Mouse (Mus musculus) right cerebral cortex, postnatal 36 days (tissue): ENCODE data around the gene Itgb1.

ENCODE experiments used
- DNase-seq, 2 experiments: peaks; one replicate each; pipeline ENCODE4 v3.0.0; 2022; ENCODE audit warnings: low spot score in 2 of 2, mixed read lengths in 1 of 2

The Itgb1 gene

DNA sequence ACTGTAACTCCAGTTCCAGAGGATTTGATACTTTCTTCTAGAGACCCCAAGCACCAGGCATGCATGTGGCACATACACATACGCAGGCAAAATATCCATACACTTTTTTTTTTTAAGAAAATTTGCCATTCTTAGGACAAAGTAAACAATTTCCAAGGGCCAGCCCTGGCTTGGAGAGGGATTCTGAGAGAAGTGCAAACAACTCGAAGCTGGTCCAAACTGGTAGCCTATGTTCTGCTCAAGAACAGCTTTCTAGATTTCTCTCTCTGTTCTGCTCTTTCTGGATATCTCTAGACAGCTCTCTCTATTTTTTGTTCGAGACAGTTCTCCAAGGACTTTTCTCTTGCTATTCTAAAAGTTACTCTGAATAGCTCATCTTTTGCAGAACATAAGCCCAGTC lies 3.5 kb upstream of the Itgb1 start:
- no peak for DNase-seq

- no peak for DNase-seq
Measured at GRCm38 (mm10) chr8:128684609-128685506, 596 bp upstream of the Itgb1 start.

DNA sequence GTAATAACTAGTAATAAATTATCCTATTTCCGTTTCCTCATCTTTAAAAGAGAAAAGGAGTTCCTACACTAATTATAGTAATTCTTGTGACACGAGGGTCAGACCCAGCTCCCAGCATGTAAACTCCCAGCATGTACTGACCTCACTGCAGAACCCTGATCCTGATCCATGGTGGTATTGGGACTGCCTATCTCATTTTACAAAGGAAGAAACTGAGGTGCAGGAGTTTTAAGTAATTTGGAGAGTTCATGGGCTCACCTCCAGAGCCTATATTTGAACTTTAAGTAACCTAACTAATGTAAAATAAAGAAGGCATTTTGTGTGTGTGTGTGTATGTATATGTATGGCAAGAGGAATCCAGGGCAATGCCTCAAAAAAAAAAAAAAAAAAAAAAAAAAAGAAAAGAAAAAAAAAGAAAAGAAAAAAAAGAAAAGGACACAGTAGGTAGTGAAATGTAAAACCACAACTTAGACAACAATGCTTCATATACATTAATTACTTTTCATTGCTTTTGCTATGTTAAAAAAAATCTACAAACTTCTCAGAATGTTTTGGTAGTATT lies 1.1 kb downstream of the Itgb1 start:
- DNase-seq: no peak

DNA sequence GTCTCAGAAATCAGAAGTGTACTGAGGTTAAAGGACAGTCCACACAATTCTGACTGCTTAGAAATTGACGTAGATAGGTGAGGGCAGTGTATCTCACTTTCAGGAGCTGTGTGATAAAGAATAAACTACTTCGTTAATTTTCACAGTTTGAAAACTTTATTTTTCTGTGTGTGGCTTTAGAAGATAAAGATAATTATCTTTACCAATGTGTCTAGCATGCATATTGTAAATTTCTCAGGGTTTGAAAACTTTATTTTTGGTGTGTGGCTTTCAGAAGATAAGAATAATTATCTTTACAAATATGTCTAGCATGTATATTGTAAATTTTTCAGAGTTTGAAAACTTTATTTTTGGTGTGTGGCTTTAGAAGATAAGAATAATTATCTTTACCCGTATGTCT lies 3.2 kb downstream of the Itgb1 start:
- no peak for DNase-seq

DNA sequence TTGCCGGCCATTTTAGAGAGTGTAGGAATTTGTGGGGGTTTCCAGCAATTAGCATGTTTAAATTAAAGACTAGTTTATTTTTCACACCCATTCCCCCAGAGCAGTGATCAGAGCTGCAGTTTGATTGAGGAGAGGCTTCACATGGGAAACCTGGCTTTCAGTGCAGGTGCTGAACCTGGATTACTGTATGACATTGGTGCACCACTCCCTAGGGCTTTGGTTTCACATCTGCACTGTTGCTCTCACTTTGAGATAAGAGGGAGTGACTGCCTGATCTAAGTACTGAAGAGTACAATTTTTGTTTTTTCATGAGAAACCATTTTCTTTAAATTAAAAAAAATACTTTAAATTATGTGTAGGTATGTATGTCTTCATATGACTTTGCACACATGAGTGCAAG lies 4.6 kb downstream of the Itgb1 start:
- no peak for DNase-seq

GRCm38 (mm10) chr8:128696701-128697397 lies 11.4 kb downstream of the Itgb1 start:
- no peak for DNase-seq

DNA sequence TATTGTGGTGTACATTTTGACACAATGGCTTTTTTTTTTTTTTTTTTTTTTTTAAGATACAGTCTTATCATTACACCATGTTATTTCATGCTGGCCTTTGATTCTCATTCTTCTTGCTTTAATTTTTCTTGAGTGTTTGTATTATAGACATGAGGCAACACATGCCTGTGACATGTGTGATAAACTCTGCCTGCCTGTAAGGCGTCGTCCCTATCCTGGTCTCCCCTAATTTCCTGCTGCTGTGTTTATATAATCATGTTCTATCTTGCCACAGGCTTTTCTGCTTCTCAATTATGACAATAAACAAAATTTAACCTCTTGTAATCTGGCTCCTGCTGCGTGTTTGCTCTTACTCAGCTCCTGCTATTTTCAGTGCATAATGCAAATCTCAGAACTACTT lies 12.5 kb downstream of the Itgb1 start:
- no peak for DNase-seq

DNA sequence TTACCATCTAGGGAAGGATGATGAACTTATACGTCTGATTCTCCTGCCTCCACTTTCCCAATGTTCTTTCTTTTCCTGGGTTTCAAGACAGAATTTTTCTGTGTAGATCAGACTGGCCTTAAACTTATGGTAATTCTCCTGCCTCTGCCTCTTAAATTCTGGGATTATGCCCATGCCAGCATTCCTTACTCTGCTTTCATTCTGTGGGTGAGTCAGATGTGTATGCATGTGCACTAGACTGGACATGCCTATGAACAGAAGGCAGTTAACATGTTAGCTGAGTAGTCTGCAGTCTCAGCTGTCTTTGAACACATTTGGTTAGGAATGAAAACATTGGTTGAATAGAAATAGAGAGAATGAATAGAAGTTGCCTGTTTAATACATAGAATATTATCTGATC lies 18.9 kb downstream of the Itgb1 start:
- no peak for DNase-seq

DNA sequence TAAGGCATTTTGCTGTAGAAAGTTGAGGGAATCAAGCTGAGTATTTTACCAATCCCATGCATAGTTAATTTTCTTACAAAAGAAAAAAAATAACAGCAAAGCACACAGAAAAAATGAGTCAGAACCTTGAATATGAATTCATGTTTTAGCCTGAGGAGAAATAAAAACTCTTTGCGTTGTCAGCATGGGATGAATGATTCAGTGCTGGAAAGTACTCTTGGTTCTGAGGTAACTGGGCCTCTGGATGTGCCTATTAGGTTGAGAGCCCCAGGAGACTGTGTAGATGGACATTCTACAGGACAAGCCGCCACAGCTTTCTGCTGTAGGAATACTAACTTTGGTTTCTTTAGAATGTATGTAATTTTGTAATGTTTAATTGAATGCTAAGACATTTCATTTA lies 19.4 kb downstream of the Itgb1 start:
- no peak for DNase-seq

DNA sequence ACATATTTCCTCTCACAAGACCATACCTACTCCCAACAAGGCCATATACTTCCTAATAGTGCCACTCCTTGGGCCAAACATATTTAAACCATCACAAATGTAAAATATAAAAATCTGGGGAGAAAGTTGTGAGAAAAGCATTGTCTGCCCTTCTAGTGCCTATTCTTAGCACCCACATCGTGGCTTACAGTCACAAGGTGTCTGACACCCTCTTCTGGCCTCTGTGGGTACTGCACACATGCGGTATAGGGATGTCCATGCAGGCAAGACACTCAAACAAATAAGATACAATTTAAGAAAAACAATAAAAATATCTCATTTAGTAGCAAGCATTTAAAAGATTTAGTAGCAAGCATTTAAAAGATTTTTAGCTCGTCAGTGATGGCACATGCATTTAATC lies 23.8 kb downstream of the Itgb1 start:
- DNase-seq: peak; percentile 41 to 49

DNA sequence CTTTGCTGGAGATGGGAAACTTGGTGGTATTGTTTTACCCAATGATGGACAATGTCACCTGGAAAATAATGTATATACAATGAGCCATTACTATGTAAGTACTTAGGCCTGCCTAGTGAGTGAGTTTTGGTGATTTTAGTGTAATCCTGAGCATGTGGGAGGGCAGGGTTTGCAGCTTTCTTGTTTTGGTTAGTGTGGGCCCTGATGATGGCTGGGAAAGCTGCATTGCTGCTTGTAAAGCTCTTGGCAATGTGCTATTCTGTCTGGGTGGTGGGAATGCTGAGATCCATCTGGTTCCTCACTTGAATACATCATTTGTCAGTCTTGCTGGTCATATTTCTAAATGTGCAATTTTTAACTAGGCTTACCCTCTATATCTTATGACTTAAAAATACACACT lies 30.7 kb downstream of the Itgb1 start:
- DNase-seq: peak; percentile 29 to 50

GRCm38 (mm10) chr8:128724819-128725218 lies 39.4 kb downstream of the Itgb1 start:
- peak in 1 of 2 experiments; percentile 20 for DNase-seq

DNA sequence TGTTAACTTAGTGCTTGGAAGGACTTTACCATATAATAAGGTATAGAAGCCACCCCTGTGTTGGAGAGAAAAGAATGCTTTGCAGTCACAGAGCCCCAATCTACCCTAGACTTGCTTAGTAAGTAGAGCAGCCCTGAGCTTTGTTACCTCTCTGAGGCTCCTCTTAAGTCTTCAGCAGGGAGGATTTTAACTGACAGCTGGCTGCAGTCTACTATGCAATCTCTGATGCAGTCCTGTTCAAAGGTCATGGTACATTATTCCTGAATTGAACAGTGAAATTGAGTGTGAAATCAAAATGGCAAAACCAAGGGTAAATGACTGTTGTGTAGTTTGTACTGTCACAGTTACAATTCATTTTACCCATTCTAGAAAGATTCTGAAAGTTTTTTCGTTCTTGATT lies 41.8 kb downstream of the Itgb1 start:
- DNase-seq: no peak

DNA sequence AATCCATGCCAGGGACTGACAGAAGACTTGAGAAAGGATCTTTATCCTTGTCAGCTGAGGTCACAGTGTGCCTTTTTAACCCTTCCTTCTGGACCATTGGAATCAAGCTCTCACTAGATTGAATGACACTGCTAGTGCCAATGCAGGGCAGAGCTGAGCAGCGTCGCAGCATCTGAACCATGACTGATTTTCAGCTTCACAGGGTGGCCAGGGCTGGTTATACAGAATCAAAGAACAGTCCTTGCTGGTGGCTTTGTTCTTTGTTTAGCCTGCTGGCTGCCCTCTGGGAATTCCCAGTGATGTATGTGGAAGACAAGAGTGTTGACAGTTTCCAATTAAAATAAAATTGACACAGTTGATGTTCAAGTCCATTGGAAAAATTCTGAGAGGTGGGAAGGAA lies 46.8 kb downstream of the Itgb1 start:
- DNase-seq: no peak

DNA sequence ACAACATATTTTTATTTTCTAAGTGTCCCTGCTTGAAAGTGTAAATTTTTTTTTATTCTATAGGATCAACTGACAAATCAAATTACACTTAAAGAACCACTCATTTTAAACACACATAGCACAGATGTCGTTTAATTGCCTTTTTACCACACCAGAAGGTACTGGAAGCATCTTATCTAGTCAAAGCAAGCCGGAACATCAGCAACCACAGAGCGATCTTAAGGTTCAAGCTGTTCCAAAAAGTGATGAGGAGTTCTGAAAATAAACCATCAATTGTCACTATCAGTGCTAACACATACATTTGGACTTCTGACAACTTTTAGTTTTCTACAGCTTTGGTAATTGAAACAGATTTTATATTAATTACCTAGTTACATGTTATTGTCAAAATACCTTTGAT lies 48.7 kb downstream of the Itgb1 start:
- DNase-seq: no peak

- no peak for DNase-seq
Measured at GRCm38 (mm10) chr8:128735692-128736091, 50.2 kb downstream of the Itgb1 start.
